Comparison of ENCODE assay signal across 8 mouse cellular contexts in the genomic region with DNA sequence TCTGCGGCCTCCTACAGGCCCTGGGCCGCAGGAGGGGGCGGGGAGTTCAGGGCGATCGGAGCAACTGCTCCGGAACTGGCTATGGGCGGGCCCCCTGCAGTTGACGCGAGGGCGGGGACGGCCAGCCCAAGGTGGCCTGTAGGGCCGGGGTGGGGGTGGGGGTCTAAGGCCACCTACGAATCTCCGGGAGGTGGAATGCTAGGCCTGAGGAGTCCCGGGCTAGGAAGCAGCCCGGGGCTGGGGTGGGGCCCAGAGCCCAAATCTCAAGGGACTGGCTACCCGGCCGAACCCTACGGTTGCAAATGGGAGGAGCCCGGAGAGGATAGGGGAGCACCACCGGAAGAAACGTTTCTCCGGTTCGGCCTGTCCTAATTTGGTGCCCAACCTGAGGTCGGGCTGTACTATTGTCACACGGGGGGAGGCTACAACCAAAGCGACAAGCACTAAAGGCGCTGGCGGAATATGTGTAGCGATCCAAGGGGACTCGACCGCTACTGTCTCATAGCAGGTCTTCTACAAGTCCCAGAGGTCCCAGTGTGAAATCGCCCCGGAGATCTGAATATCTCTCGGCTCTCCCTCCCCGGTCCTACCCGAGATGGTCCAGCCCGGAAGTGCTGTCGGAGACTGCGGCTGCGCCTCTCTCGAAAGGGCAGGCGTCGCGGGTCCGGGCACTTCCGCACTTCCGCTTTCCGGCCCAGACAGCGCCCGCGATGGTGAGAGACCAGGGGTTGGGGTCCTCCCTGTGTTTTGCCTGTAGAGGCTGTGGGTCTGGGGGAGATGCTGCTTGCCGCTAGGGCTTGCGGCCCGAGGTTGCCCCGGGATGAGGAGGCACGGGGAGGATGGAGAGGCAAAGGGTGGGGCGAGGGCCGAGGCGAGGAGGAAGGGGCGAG. TPM values are rescaled to one million over a fixed set of nuclear protein-coding genes. Genes with fewer than 3 reads are reported as not detected.
DNase-seq lines count a peak whose midpoint lies in the region; ATAC-seq and TF ChIP-seq lines count a peak whose summit lies in the region.

Tada3 (minus strand) TSS at position 388 of the 890 bp plus-strand sequence.
Arpc4 (plus strand) TSS at position 620 of the 890 bp plus-strand sequence.

- no peaks in the 10 kb centered on the region for H3K27me3 ChIP-seq in embryonic facial prominence, embryonic 14.5 days (replicated peaks; ENCODE audit: control insufficient read depth, insufficient read depth, low read length)
- H3K27me3 ChIP-seq in heart, adult 2 months (ENCODE audit: control insufficient read depth, insufficient read depth, low read length): no peaks in the 10 kb centered on the region
- no peaks in the 10 kb centered on the region for H3K27me3 ChIP-seq in limb, embryonic 13.5 days
- no peaks in the 10 kb centered on the region for H3K27me3 ChIP-seq in midbrain, embryonic 16.5 days (ENCODE audit: control insufficient read depth, insufficient read depth, low read depth, low read length)

- H3K79me2 ChIP-seq in heart, adult 2 months (replicated peaks; ENCODE audit: control insufficient read depth, insufficient read depth, low read length): peaks cover 13% of the 10 kb centered on the region

- peaks cover 12% of the 10 kb centered on the region for H3K4me1 ChIP-seq in embryonic facial prominence, embryonic 14.5 days (ENCODE audit: control insufficient read depth, insufficient read depth, low read length)
- peaks cover 6% of the 10 kb centered on the region for H3K4me1 ChIP-seq in heart, adult 2 months (ENCODE audit: control insufficient read depth, insufficient read depth, low read length)
- H3K4me1 ChIP-seq in limb, embryonic 13.5 days: peaks cover 18% of the 10 kb centered on the region
- H3K4me1 ChIP-seq in midbrain, embryonic 16.5 days (ENCODE audit: control insufficient read depth, insufficient read depth, low read length): peaks cover 22% of the 10 kb centered on the region

- peak within 1 kb of the TSS; percentile 94 for H3K27ac ChIP-seq in embryonic facial prominence, embryonic 14.5 days (replicated peaks; ENCODE audit: low read depth, low read length)
- H3K27ac ChIP-seq in heart, adult 2 months: peak within 1 kb of the TSS; percentile 99
- peak within 1 kb of the TSS; percentile 90 for H3K27ac ChIP-seq in limb, embryonic 13.5 days
- H3K27ac ChIP-seq in midbrain, embryonic 16.5 days (ENCODE audit: low read length): peak within 1 kb of the TSS; percentile 95

- H3K4me3 ChIP-seq in embryonic facial prominence, embryonic 14.5 days (ENCODE audit: low read depth, low read length): peak within 1 kb of the TSS; percentile 99
- H3K4me3 ChIP-seq in heart, adult 2 months: peak within 1 kb of the TSS; percentile 79
- H3K4me3 ChIP-seq in limb, embryonic 13.5 days: peak within 1 kb of the TSS; percentile 99
- H3K4me3 ChIP-seq in midbrain, embryonic 16.5 days (ENCODE audit: low read depth, low read length): peak within 1 kb of the TSS; percentile 99

- intact Hi-C loops in heart, adult 2 months (cut with DNase I): loop anchor here (1.0 to 2.0 kb wide), 3 partner anchors 41 to 71 kb away; partner anchors contain the start of genes Brpf1 and Rpusd3

- ATAC-seq in embryonic facial prominence, embryonic 14.5 days (ENCODE audit: low read depth): peak; percentile 97
- ATAC-seq in limb, embryonic 13.5 days (ENCODE audit: low FRiP score, low read depth): peak; percentile 96
- ATAC-seq in midbrain, embryonic 16.5 days: peak; percentile 96

- TF ChIP-seq EP300 in heart, adult 2 months (IDR thresholded peaks at IDR 0.05; ENCODE audit: insufficient read depth, low read depth, low read length): peak; percentile 37; the same call in 1 of the 2 replicates

- peak; percentile 82 for TF ChIP-seq POLR2A in heart, adult 2 months (IDR thresholded peaks at IDR 0.05; ENCODE audit: insufficient read depth, low read depth, low read length)

- TF ChIP-seq CTCF in heart, adult 2 months (IDR thresholded peaks at IDR 0.05): peak; percentile 42

- peak; percentile 99 for DNase-seq in 3T3-L1 (ENCODE audit: low read depth, low spot score)
- DNase-seq in adrenal gland, postnatal 4 days (ENCODE audit: low spot score in 2 of 2): peak; percentile 81 to 85
- DNase-seq in embryonic facial prominence, embryonic 14.5 days (ENCODE audit: low spot score): peak; percentile 98
- peak; percentile 92 to 95 for DNase-seq in heart, adult 2 months
- peak; percentile 90 to 93 for DNase-seq in kidney, adult 8-10 months
- DNase-seq in spleen, postnatal 10 days (ENCODE audit: low spot score in 2 of 2): peak; percentile 92 to 94

- WGBS in embryonic facial prominence, embryonic 14.5 days: under 1% methylated on average over 57 of the region's 61 CpGs
- WGBS in heart, adult 2 months: under 1% methylated on average over 61 of the region's 61 CpGs
- under 1% methylated on average over 60 of the region's 61 CpGs for WGBS in limb, embryonic 13.5 days
- WGBS in midbrain, embryonic 16.5 days: under 1% methylated on average over 59 of the region's 61 CpGs

- peaks cover 56% of the 10 kb centered on the region for H3K36me3 ChIP-seq in embryonic facial prominence, embryonic 14.5 days (ENCODE audit: control insufficient read depth, insufficient read depth, low read length)
- no peaks in the 10 kb centered on the region for H3K36me3 ChIP-seq in heart, adult 2 months (ENCODE audit: control insufficient read depth, insufficient read depth, low read length)
- peaks cover 58% of the 10 kb centered on the region for H3K36me3 ChIP-seq in limb, embryonic 13.5 days
- peaks cover 19% of the 10 kb centered on the region for H3K36me3 ChIP-seq in midbrain, embryonic 16.5 days (ENCODE audit: control insufficient read depth, insufficient read depth, low read length)

- no peaks in the 10 kb centered on the region for H3K9me3 ChIP-seq in embryonic facial prominence, embryonic 14.5 days (ENCODE audit: control insufficient read depth, low read length)
- no peaks in the 10 kb centered on the region for H3K9me3 ChIP-seq in limb, embryonic 13.5 days
- H3K9me3 ChIP-seq in midbrain, embryonic 16.5 days (replicated peaks; ENCODE audit: control insufficient read depth, low read length, poor library complexity, severe bottlenecking): no peaks in the 10 kb centered on the region

- H3K4me2 ChIP-seq in embryonic facial prominence, embryonic 14.5 days (ENCODE audit: low read depth, low read length): peak within 1 kb of the TSS; percentile 86
- H3K4me2 ChIP-seq in limb, embryonic 13.5 days (replicated peaks): peak within 1 kb of the TSS; percentile 96
- peak within 1 kb of the TSS; percentile 94 for H3K4me2 ChIP-seq in midbrain, embryonic 16.5 days (ENCODE audit: low read length)

- peak within 1 kb of the TSS; percentile 97 for H3K9ac ChIP-seq in embryonic facial prominence, embryonic 14.5 days (ENCODE audit: low read depth, low read length)
- peak within 1 kb of the TSS; percentile 92 for H3K9ac ChIP-seq in heart, adult 2 months (ENCODE audit: low read depth, low read length)
- H3K9ac ChIP-seq in limb, embryonic 13.5 days: peak within 1 kb of the TSS; percentile 97
- peak within 1 kb of the TSS; percentile 96 for H3K9ac ChIP-seq in midbrain, embryonic 16.5 days (ENCODE audit: low read depth, low read length)

RNA-seq across cellular contexts. Expression of gene Tada3, which starts in this region (rescaled TPM):
- 10 to 100 TPM; 41.3 to 44.6 TPM for total RNA-seq in adrenal gland, postnatal 4 days (2021)
- 44.6 and 45.7 TPM in 2 replicates for polyA plus RNA-seq in embryonic facial prominence, embryonic 14.5 days (2014; fragmentation: Nextera tagmentation; extraction: Ambion mirVana)
- total RNA-seq in heart, adult 2 months (2021): 10 to 100 TPM; 23.5 to 24.2 TPM
- polyA plus RNA-seq in heart, adult 2 months (2012; rRNA removed): 16.1 and 16.2 TPM in 2 replicates
- polyA plus RNA-seq in limb, embryonic 13.5 days (2015; fragmentation: Nextera tagmentation; extraction: Ambion mirVana): 44.8 and 46.8 TPM in 2 replicates
- 75.5 and 82.2 TPM in 2 replicates for polyA plus RNA-seq in midbrain, embryonic 16.5 days (2015; fragmentation: Nextera tagmentation; extraction: Ambion mirVana)

RNA-seq across cellular contexts. Expression of gene Arpc4, which starts in this region (rescaled TPM):
- total RNA-seq in adrenal gland, postnatal 4 days (2021): 100 to 1,000 TPM; 206 to 214 TPM
- 214 and 232 TPM in 2 replicates for polyA plus RNA-seq in embryonic facial prominence, embryonic 14.5 days (2014; fragmentation: Nextera tagmentation; extraction: Ambion mirVana)
- total RNA-seq in heart, adult 2 months (2021): 10 to 100 TPM; 66.4 to 66.9 TPM
- 26.6 and 34.2 TPM in 2 replicates for polyA plus RNA-seq in heart, adult 2 months (2012; rRNA removed)
- polyA plus RNA-seq in limb, embryonic 13.5 days (2015; fragmentation: Nextera tagmentation; extraction: Ambion mirVana): 384 and 391 TPM in 2 replicates
- 442 and 475 TPM in 2 replicates for polyA plus RNA-seq in midbrain, embryonic 16.5 days (2015; fragmentation: Nextera tagmentation; extraction: Ambion mirVana)

Comparison
In these comparisons a context has a peak if more than half of its experiments do, and no peak if none do; other contexts are left out.
1. Peak in every context shown above with its lines: DNase-seq, ATAC-seq, H3K4me3 ChIP-seq and H3K27ac ChIP-seq.